Mouse (Mus musculus): Measurements from ENCODE around the gene Itgb4.
"Not testable (repeated sequence)": the region's sequence is repeated elsewhere in the genome, so short reads cannot be mapped to it uniquely, and the experiment has no call there.

Itgb4 gene

DNA sequence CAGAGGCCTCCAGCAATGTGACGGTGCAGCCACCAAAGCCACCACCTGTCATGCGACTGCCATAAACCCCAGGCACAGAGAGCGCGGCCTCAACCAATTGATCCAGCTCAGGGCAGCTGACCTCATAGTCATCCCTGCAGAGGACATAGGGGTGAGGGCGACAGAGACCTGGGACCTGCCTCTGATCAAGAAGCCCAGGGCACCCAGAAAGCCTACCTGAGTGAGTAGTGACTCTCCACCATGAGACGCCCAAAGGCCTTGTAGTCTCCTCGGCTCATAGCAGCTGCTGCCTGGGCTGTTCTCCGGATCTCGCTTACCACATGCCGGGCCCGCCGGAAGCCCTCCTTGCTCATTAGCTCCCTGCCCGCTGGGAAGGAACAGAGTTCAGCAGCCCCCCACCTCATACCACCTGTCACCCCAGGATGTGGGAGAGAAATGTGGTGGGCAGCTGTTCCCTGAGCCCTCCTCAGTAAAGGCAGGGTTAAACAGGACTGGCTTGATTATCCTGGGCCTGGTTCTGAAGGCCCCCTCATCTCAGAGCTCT is 34.4 kb downstream of the Itgb4 start:
- in situ Hi-C loops (cut with MseI, MboI) = no loop called here

GRCm38 (mm10) chr11:116009661-116010060 is 35.2 kb downstream of the Itgb4 start:
- in situ Hi-C loops (cut with MseI, MboI) = no loop called here

DNA sequence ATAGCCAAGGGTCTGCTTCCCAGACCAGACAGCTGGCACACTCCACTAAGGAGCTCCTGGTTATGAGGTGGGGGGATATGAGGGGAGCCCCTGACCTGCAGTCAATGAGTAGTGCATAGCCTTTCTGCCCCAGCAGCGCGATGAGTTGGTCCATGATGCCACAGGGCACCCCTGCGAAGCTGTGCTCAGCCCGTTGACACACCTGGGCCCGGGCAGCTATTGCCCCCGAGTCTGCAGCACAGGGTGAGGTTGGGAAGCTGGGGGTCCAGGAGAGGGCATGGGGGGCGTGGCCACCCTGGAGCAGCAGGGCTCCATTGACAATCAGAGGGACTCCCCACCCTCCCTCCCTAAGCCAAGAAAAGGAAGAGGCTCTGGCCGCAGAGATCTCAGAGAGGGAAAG is 35.6 kb downstream of the Itgb4 start:
- in situ Hi-C loops (cut with MseI, MboI) = no loop called here

GRCm38 (mm10) chr11:116010948-116011347 is 36.4 kb downstream of the Itgb4 start:
- in situ Hi-C loops (cut with MseI, MboI) = no loop called here

- in situ Hi-C loops (cut with MseI, MboI) = no loop called here
Measured at GRCm38 (mm10) chr11:116011529-116012261, 37.2 kb downstream of the Itgb4 start.

DNA sequence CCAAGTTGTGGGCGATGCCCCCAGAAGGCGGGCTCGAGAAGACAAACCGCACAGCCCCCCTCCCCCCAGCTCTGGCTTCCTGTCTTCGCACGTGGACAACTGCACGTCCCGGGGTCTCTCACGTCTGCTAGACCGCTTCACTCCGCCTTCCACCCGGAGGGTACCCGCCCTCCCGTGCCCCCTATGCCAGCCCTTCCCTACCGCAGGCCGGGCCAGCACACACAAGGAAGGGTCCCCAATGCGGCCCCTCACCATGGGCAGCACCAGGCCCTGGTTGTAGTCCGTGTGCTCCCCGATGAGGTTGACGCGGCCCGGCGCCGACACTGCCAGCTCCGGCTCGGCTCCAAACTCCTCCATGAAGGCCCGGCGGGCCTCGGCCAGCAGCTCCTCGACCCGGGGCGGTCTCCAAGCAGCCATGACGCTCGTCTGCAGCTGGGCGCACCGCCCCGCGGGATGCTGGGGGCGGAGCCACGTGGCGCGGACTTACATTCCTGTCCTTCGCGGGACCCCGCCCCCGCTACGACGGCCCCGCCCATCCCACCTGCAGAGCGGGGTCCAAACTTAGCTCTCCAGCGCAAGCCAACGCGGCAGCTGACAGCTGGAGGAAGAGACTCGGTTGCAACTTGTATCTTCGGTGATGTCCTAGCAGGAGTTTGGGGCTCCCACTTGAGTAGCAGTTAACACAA is 37.9 kb downstream of the Itgb4 start, which contains the start of gene Galk1:
Gene Galk1 (minus strand): TSS at position 458 of the 686 bp plus-strand sequence.
- in situ Hi-C loops (cut with MseI, MboI) = no loop called here

- in situ Hi-C loops (cut with MseI, MboI) = no loop called here
Measured at GRCm38 (mm10) chr11:116014821-116015220, 40.3 kb downstream of the Itgb4 start.

DNA sequence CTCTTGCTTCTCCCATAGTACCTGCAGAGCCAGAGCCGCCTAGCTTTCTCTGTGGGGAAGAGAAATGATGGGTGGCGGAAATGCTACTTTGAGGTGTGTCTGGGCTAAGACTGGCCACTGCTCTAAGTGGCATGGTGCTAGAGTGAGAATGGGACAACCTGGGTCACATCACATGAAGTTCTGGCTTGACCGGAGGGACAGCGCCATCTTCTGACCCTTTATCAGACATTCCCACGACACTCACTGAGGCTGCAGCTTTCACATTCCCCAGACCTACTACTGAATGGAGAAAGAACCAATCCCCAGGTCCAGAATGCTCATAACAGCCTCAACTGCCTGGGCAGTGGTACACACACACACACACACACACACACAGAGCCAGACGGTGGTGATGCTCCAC is 43.6 kb downstream of the Itgb4 start:
- in situ Hi-C loops (cut with MseI, MboI) = no loop called here

DNA sequence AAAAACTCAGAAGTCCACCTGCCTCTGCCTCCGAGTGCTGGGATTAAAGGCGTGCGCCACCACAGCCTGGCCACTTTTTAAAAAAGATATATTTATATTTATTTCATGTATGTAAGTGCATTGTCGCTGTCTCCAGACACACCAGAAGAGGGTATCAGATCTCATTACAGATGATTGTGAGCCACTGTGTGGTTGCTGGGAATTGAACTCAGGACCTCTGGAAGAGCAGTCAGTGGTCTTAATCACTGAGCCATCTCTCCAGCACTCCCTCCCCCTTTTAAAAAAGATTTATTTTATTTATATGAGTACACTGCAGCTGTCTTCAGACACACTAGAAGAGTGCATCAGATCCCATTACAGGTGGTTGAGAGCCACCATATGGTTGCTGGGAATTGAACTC is 44.4 kb downstream of the Itgb4 start:
- in situ Hi-C loops (cut with MseI, MboI) = not testable (repeated sequence)

- in situ Hi-C loops (cut with MseI, MboI) = no loop called here
Measured at GRCm38 (mm10) chr11:116019360-116019791, 44.9 kb downstream of the Itgb4 start.

DNA sequence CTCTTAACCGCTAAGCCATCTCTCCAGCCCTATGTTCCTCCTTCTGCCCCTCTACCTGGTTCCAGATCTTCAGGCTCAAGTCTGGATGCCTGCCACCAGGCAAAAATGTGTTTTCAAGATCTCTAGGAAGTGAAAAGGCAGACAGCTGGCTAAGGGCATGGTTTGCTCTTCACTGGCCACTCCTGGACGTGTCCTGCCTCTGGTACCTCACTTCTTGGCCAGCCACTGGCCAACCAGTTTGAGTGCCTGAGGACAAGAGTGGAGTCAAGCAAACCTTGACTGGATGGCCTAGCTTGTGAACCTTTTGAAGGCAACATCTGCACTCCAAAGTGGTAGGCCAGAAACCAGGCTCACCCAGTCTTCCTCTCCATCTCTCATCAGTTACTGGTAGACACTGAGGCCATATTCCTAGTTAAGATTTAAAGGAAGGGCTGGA is 45.5 kb downstream of the Itgb4 start:
- in situ Hi-C loops (cut with MseI, MboI) = no loop called here

DNA sequence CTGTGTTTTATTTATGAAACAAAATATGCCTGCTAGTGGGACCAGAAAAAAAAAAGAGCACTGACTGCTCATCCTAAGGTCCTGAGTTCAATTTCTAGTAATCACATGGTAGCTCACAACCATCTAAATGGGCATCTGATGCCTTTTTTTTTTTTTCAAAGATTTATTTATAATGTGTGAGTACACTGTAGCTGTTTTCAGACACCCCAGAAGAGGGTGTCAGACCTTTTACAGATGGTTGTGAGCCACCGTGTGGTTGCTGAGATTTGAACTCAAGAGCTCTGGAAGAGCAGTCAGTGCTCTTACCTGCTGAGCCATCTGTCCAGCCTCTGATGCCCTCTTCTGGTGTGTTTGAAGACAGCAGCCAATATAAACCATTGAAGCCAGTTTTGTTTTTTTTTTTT is 46.0 kb downstream of the Itgb4 start:
- in situ Hi-C loops (cut with MseI, MboI) = no loop called here

DNA sequence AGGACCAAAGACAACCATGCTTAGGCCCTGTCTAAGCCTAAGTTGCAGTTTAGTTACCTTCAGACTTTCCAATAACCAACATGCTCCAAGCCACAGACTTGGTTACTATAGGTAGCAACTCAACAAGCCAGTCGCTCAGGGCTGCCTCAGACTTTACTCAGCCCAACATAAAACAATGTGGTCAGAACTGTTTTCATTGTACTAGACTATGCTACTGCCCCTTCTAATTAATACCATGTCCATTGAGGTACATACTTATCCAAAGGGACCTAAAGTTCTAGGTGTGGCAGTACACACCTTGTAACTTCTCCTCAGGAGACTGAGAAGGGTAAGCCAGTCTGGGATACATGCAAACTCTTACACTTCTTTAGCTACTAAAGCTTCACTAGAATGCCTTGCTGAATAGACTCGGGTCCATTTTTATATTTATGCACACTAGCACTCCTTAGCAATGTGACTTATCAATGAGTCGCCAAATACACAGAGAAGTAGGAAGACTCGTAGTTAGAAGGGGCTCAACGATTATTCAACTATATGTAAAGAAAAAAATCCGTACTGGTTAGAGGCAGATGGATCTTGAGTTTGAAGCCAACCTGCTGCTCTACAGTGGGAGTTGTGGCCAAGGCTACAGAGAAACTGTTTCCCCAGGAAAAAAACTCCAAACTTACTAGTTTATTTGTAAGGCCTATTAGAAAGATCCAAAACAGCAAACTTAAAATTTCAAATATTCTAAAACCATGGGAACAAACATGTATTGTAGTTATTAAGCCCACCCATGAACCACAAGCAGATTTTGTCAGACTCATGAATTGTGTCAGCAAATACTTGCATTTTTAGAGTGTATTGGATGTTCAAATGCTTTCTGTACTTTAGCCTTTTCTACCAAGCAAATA is 47.1 kb downstream of the Itgb4 start:
- in situ Hi-C loops (cut with MseI, MboI) = no loop called here

DNA sequence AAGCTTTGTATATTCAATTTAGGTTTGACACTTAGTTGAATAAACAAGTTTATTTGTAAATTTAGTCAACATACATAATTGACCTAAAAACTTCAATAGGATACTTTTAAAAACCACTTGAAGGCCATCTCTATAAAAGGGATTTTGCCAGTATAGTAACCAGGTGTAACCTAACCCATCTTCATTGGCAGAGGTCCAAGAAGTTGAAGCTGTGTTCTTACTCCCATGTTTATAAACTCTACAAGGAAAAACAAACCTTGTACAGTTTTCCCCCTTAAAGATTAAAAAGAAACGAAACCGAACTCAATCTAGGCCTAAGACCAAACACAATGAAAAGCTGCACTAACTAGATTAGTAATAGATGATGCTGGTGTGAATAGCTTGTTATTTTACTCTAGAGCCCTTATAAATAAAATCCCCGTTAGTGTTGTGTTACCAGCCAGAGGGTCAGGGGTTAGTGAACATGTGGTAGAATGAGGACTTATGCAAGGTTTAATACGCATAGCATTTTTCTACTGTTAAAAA is 47.8 kb downstream of the Itgb4 start:
- in situ Hi-C loops (cut with MseI, MboI) = no loop called here

DNA sequence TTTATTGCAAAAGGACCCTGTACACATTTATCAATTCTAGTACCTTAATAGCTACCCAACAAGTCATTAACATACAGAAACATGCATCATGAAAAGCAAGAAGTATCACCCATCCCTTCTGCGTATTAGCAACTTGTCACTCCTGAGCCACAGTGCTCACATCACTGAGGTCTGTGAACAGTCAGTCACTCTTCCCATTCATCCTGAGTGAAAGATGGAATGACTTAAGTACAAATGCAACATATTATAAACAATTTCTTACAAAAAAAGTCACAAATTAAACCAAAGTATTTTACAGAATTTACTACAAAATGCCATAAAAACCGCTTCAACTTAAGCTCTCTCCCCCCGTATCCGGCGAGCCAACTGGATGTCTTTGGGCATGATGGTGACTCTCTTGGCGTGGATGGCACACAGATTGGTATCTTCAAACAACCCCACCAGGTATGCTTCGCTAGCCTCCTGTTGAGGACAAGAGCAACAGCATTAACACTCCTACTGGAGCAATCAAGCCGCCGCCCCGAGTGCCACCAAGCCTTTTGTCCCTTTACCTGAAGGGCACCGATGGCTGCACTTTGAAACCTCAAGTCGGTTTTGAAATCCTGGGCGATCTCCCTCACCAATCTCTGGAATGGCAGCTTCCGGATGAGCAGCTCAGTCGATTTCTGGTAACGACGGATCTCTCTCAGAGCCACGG is 48.7 kb downstream of the Itgb4 start:
- in situ Hi-C loops (cut with MseI, MboI) = not testable (repeated sequence)

GRCm38 (mm10) chr11:116023771-116024355 is 49.4 kb downstream of the Itgb4 start:
- in situ Hi-C loops (cut with MseI, MboI) = no loop called here

GRCm38 (mm10) chr11:116024356-116024808 is 49.9 kb downstream of the Itgb4 start:
- in situ Hi-C loops (cut with MseI, MboI) = no loop called here

DNA sequence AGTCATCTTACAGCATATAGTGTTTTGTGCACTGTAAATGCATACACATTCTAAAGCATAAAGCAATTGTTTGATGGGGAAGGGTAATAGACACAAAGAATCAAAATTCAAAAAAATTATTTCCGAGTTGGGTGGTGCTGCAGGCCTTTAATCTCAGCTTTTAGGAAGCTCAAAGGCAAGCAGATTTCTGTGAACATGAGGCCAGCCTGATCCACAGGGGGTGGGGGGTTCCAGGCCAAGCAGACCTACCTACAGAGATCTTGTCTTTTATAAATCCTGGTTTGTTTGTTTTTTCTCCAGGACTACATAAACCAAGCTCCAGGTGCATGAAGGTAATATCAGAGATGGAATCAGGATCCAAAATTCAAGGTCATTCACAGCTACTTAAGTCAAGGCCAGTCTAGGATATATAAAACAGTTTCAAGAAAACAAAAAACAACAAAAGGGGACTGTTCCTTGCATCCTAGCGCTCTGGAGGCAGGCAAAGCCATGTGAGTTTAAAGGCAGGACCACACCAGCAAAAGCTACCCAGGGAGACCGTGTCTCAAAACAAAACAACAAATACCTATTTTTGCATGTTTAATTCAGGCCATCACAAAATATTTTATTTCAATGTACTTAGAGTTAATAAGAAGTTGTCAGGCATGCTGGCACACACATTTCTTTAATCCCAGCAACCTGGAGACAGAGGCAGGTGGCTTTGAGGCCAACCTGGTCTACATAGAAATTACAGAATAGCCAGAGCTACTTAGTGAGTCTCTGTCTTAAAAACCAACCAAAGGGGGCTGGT is 50.7 kb downstream of the Itgb4 start:
- in situ Hi-C loops (cut with MseI, MboI) = no loop called here

GRCm38 (mm10) chr11:116027756-116028155 is 53.2 kb downstream of the Itgb4 start, which contains the start of gene H3f3b:
Gene H3f3b (minus strand): TSS chr11:116027962.
- in situ Hi-C loops (cut with MseI, MboI) = no loop called here
